Mouse (Mus musculus) brain, embryonic 14.5 days (tissue): ENCODE data around the gene Usp26. TPM values are rescaled to one million over a fixed set of nuclear protein-coding genes. Genes with fewer than 3 reads are reported as not detected.
A peak's percentile ranks its signal among the peaks of the same experiment; 100 is the strongest.

ENCODE experiments used
- DNase-seq: peaks from one replicate; pipeline ENCODE4 v3.0.0-alpha.2; 2011; ENCODE audit warnings: low read depth
- CTCF ChIP-seq: fragments of 200-500 bp; IDR thresholded peaks from 2 replicates; pipeline ENCODE4 v1.5.1; 2012; ENCODE audit warnings: inconsistent platforms, mild to moderate bottlenecking, moderate library complexity, borderline replicate concordance; ENCODE audit not compliant: insufficient read depth, insufficient read length; ENCODE audit errors: extremely low read depth
- POLR2A ChIP-seq: fragments of 200-500 bp; IDR thresholded peaks from 2 replicates; pipeline ENCODE4 v1.6.1; 2012; ENCODE audit warnings: mild to moderate bottlenecking, inconsistent platforms, borderline replicate concordance; ENCODE audit not compliant: poor library complexity, insufficient read depth, insufficient read length, severe bottlenecking; ENCODE audit errors: extremely low read depth
- polyA plus RNA-seq: library from polyadenylated mRNA; depleted of rRNA; stranded (reverse); fragments of >200 nt; gene quantifications from 2 replicates; pipeline ENCODE4 v1.2.3, GENCODE M21; 2012; rRNA removed

Usp26 gene
- not detected in 2 replicates for polyA plus RNA-seq

DNA sequence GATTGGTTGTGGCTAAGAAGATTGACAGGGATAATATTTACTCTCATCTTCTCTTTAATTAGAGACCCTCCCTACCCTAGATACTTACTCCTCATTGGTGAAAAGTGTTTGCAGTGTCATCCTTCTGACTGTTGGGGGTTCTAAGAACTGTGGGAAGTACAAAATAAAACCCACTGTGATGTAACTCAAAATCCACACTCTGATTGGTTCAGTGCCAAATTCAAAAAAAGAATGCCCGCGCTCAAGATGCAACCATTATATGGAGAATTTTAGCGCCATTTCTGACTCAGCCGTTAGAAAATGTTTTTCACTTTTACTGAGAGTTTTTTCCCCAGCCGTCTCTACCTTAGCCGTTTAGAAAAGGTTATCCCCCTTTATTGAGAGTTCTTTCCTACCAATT is at the start of gene Usp26:
Usp26 (minus strand) TSS at position 101 of the 400 bp plus-strand sequence.
- no peak for DNase-seq
- TF ChIP-seq CTCF (no peak), POLR2A (no peak)

DNA sequence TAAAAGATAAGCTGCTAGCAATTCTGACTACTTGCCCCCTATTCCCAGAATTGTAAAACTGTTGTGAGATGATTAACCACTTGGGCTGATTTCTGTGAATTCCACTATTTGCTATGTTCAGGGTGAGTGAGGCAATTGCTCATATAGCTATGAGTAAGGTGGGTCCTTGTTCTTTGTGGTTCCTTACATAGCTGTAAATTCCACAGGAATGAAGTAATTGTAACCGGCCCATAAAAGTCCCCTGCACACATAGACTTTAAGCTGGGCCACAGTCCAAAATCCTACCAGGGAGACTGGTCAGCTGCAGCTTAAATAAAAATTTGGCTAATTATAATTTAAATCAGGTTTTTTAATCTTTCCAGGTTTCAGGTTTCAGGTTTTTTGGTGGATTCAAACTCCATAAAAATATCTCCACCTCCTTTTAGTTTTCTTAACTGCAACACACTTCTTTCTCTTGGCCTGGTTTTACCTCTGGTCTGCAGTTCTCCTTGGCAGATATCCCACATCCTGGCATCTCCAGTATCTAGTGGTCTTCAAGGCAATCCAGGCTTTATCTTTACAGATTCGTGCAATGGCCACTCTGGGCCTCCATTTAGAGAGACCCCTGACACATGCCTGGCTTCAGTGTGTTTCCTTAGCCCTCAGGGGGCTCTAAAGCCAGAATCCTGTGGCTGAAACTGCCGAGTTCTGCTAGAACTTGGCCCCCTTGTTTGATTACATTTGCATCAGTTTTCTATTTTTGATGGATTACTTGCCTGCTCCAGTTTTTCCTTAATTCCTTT is 13.6 kb upstream of the Usp26 start:
- TF ChIP-seq CTCF: no peak
- no peak for TF ChIP-seq POLR2A
- peak; percentile 48 for DNase-seq

DNA sequence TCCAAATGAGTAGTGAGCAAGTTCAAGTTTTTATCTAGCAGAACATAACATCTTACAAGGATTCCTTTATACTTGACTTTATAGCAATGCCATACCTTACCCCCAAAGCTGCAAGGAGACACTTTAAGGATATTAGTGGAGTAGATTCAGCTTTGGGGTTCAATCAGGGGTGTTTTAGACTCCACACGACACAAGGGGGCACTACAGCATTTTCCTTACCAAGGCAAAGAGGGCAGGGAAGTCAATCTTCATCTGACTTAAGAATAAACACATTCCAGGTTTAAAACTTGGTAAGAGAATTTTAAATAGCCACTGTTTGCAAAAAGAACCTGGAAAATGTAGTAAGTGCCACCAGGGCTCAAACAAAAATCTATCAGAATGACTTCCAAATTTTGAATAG is 33.6 kb downstream of the Usp26 start:
- TF ChIP-seq CTCF: 0 out of 2 replicates have a peak, but pooled peaks have one; percentile 15
- no peak for TF ChIP-seq POLR2A
- peak; percentile 41 for DNase-seq

DNA sequence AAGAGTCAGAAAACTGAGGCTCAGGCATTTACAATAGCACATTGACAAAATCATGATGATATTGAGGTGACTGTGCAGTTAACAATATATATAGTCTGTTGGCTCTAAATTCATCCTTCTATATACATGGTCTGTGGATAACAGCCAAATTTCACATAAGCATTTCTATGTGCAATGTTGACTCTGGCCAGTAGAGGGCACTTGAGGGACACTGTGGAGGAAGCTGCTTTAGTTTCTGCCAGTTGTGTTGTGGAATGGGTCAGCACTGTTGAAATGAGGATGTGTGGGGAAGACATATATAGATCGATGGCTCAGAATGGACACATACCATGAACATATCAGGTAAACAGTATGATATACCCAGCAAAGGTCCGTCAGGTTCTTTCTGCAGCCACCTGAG is 64.6 kb downstream of the Usp26 start:
- TF ChIP-seq POLR2A (no peak), CTCF (peak; percentile 71; the same call in 1 of the 2 replicates)
- DNase-seq: peak; percentile 78

DNA sequence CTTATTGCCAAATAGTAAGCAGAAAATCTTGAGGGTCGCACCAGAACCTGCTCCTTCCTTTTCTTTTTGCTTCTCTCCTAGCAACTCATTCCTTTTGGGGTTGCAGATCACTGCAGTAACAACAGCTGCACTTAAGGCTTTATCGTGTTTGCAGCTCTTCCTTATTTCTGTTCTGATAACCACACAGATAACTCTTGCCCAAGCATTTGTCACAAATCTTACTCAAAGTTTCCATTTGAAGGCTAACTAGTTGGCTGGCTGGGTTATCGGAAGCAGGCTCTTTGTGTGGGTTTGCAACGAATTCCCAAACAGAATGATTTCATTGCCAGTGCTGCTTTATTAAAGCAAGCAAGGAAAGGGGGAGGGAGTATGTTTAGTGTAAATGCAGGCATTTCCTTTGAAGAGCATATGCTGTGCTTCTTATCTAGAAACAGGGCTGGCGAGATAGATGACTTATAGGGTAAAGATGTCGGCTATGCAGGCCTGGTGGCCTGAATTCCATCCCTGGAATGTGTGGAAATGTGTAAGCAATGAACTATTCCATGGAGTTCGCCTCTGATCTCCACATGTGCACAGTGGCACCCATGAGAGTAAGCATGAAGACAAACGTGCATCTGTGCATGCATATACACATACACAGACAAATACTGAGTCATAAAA is 86.8 kb downstream of the Usp26 start:
- no peak for DNase-seq

DNA sequence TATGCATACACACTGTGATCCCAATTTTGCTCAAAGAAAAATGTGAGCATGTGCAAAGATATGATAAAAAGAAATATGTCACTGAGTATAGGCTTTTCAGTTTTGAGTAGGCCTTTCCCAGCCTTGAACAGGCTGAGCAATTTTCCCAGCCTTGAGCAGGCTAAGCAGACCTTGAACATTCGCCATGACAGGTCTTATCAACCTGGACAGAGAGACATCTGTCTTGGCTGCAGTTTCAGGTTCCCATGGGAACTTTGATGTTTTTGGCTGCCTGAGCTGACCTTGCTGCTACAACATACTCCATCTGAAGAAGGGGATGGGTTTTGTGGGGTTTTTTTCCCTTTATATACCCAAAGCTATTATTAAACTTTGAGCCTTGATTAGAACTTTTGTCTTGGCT is 88.0 kb downstream of the Usp26 start:
- no peak for TF ChIP-seq POLR2A
- TF ChIP-seq CTCF: no peak
- DNase-seq: no peak

More for the DNA sequence above, 86.8 kb downstream of the Usp26 start:
- TF ChIP-seq CTCF (no peak), POLR2A (no peak)

Other genes with a start within 250 kb of the Usp26 start
- 15.7 and 23.2 TPM in 2 replicates for gene Hs6st2, start 119.4 kb downstream of the Usp26 start, polyA plus RNA-seq
- gene 1700080O16Rik, start 171.5 kb upstream of the Usp26 start, polyA plus RNA-seq: not detected in 2 replicates